Mouse (Mus musculus): ENCODE measurements around the gene Saa2.

Gene Saa2

GRCm38 (mm10) chr7:46762601-46763000 is 11.0 kb downstream of the Saa2 start:
- no peak for DNase-seq (ENCODE audit: low read depth, low spot score)

- no peak for DNase-seq (ENCODE audit: low read depth, low spot score)
Measured at GRCm38 (mm10) chr7:46764672-46765071, 13.1 kb downstream of the Saa2 start.

- DNase-seq (ENCODE audit: low read depth, low spot score): no peak
Measured at GRCm38 (mm10) chr7:46767371-46767770, 15.8 kb downstream of the Saa2 start.

- DNase-seq (ENCODE audit: low read depth, low spot score): peak; percentile 75
Measured at GRCm38 (mm10) chr7:46768451-46768850, 16.9 kb downstream of the Saa2 start.

GRCm38 (mm10) chr7:46770706-46771105 is 19.1 kb downstream of the Saa2 start:
- peak; percentile 84 for DNase-seq (ENCODE audit: low read depth, low spot score)

GRCm38 (mm10) chr7:46789177-46789849 is 37.7 kb downstream of the Saa2 start:
- no peak for DNase-seq (ENCODE audit: low read depth, low spot score)

- no peak for DNase-seq (ENCODE audit: low read depth, low spot score)
Measured at GRCm38 (mm10) chr7:46793871-46794270, 42.3 kb downstream of the Saa2 start.

- DNase-seq (ENCODE audit: low read depth, low spot score): peak; percentile 99
Measured at GRCm38 (mm10) chr7:46795287-46796205, 44.0 kb downstream of the Saa2 start, which contains the start of the genes Hps5 and Gtf2h1. Gene Hps5 (minus strand): TSS chr7:46796064. Gene Gtf2h1 (plus strand): TSS chr7:46796103.

- DNase-seq (ENCODE audit: low read depth, low spot score): no peak
Measured at GRCm38 (mm10) chr7:46796206-46796679, 44.7 kb downstream of the Saa2 start.

- DNase-seq (ENCODE audit: low read depth, low spot score): no peak
Measured at GRCm38 (mm10) chr7:46796779-46797178, 45.2 kb downstream of the Saa2 start.
